ENCODE assay signal across 17 mouse cellular contexts in genomic region chr16:33074967-33075366, GRCm38 (mm10).
"Had no signal": no experiment of that assay in that cellular context is flagged by ENCODE, and none has a peak within 500 bp of the region (broad histone marks: within the 10 kb centered on the region; RNA-seq: fewer than 3 reads in every experiment).

No protein-coding gene starts in this region.

- H3K9ac ChIP-seq: liver, embryonic 13.5 days; midbrain, embryonic 13.5 days; neural tube, embryonic 12.5 days; neural tube, embryonic 15.5 days; stomach, embryonic 15.5 days had no signal

- H3K4me3 ChIP-seq: left cerebral cortex, adult 2 months; liver, embryonic 13.5 days; megakaryocyte, embryonic 14.5 days; midbrain, embryonic 10.5 days; midbrain, embryonic 13.5 days; neural tube, embryonic 12.5 days; neural tube, embryonic 15.5 days; stomach, embryonic 15.5 days had no signal

- H3K9me3 ChIP-seq: liver, embryonic 13.5 days; megakaryocyte, embryonic 14.5 days; midbrain, embryonic 10.5 days; midbrain, embryonic 13.5 days; neural tube, embryonic 12.5 days; neural tube, embryonic 15.5 days; stomach, embryonic 15.5 days had no signal

- H3K27ac ChIP-seq: kidney, postnatal 0 days; left cerebral cortex, adult 2 months; liver, embryonic 13.5 days; midbrain, embryonic 10.5 days; midbrain, embryonic 13.5 days; neural tube, embryonic 12.5 days; neural tube, embryonic 15.5 days; stomach, embryonic 15.5 days had no signal

- H3K27me3 ChIP-seq: liver, embryonic 13.5 days; megakaryocyte, embryonic 14.5 days; midbrain, embryonic 13.5 days; neural tube, embryonic 12.5 days; neural tube, embryonic 15.5 days; stomach, embryonic 15.5 days had no signal

- H3K4me2 ChIP-seq: liver, embryonic 13.5 days; midbrain, embryonic 13.5 days; neural tube, embryonic 12.5 days; neural tube, embryonic 15.5 days; stomach, embryonic 15.5 days had no signal

- DNase-seq: kidney, adult 2 months; kidney, postnatal 25 days; layer of hippocampus, postnatal 36 days; liver, embryonic 13.5 days; lung, adult 2 months; right cerebral cortex, adult 18-20 months; right cerebral cortex, postnatal 14 days; right cerebral cortex, postnatal 4 days; thymus, postnatal 4 days had no signal

- H3K4me1 ChIP-seq: midbrain, embryonic 10.5 days; midbrain, embryonic 13.5 days; neural tube, embryonic 12.5 days; neural tube, embryonic 15.5 days; stomach, embryonic 15.5 days had no signal

- ATAC-seq: midbrain, embryonic 13.5 days had no signal

- H3K36me3 ChIP-seq: stomach, embryonic 15.5 days had no signal
